In genomic region chr12:28714822-28715632, GRCm38 (mm10) we compare ENCODE assay signal across 27 mouse cellular contexts. TPM values are rescaled to one million over a fixed set of nuclear protein-coding genes. Genes with fewer than 3 reads are reported as not detected.
DNase-seq lines count a peak whose midpoint lies in the region; ATAC-seq lines count a peak whose summit lies in the region.
"Had no signal": no experiment of that assay in that cellular context is flagged by ENCODE, and none has a peak within 500 bp of the region (broad histone marks: within the 10 kb centered on the region; RNA-seq: fewer than 3 reads in every experiment).

No protein-coding gene starts in this region.

- H3K27ac ChIP-seq in liver, embryonic 12.5 days = no peak overlapping the region
- H3K27ac ChIP-seq in liver, embryonic 13.5 days = no peak overlapping the region
- H3K27ac ChIP-seq: gastrocnemius, adult 2 months; hindbrain, embryonic 10.5 days; hindbrain, embryonic 15.5 days; layer of hippocampus, adult 2 months; midbrain, embryonic 10.5 days; midbrain, embryonic 15.5 days; stomach, embryonic 15.5 days had no signal

- peaks cover 7% of the 10 kb centered on the region; the same call in 1 of the 2 replicates for H3K4me1 ChIP-seq in liver, embryonic 12.5 days
- peaks cover 13% of the 10 kb centered on the region for H3K4me1 ChIP-seq in liver, embryonic 13.5 days (replicated peaks)
- H3K4me1 ChIP-seq: midbrain, embryonic 15.5 days; stomach, embryonic 15.5 days had no signal

- no peak overlapping the region for H3K4me2 ChIP-seq in liver, embryonic 12.5 days
- no peak overlapping the region for H3K4me2 ChIP-seq in liver, embryonic 13.5 days
- H3K4me2 ChIP-seq: hindbrain, embryonic 15.5 days; midbrain, embryonic 15.5 days; stomach, embryonic 15.5 days had no signal

- H3K9me3 ChIP-seq in liver, embryonic 12.5 days (replicated peaks) = no peaks in the 10 kb centered on the region
- no peaks in the 10 kb centered on the region for H3K9me3 ChIP-seq in liver, embryonic 13.5 days (replicated peaks)
- H3K9me3 ChIP-seq: hindbrain, embryonic 10.5 days; hindbrain, embryonic 15.5 days; midbrain, embryonic 10.5 days; midbrain, embryonic 15.5 days; stomach, embryonic 15.5 days had no signal

- no peak overlapping the region for H3K4me3 ChIP-seq in liver, embryonic 12.5 days
- H3K4me3 ChIP-seq in liver, embryonic 13.5 days (replicated peaks) = no peak overlapping the region
- H3K4me3 ChIP-seq: gastrocnemius, adult 2 months; hindbrain, embryonic 10.5 days; hindbrain, embryonic 15.5 days; layer of hippocampus, adult 2 months; midbrain, embryonic 10.5 days; midbrain, embryonic 15.5 days; stomach, embryonic 15.5 days had no signal

- H3K36me3 ChIP-seq in liver, embryonic 12.5 days = peaks cover 89% of the 10 kb centered on the region
- peaks cover 68% of the 10 kb centered on the region for H3K36me3 ChIP-seq in liver, embryonic 13.5 days

- peak; percentile 25; the same call in 1 of the 2 replicates for ATAC-seq in frontal cortex, adult (ENCODE audit: low TSS enrichment)
- ATAC-seq in liver, embryonic 12.5 days = peak; percentile 65
- ATAC-seq in liver, embryonic 13.5 days (ENCODE audit: low read depth) = peak; percentile 78
- ATAC-seq in erythroblast, adult 5-6 weeks (replicated peaks; ENCODE audit: low FRiP score, poor library complexity, severe bottlenecking) = no peak
- ATAC-seq: CD4-positive, CD25-positive, alpha-beta regulatory T cell, adult 4 months; forebrain, embryonic 14.5 days; midbrain, embryonic 15.5 days had no signal

- no peak overlapping the region for H3K9ac ChIP-seq in liver, embryonic 12.5 days
- no peak overlapping the region for H3K9ac ChIP-seq in liver, embryonic 13.5 days
- H3K9ac ChIP-seq: hindbrain, embryonic 15.5 days; midbrain, embryonic 15.5 days; stomach, embryonic 15.5 days had no signal

- no peak for DNase-seq in frontal cortex, postnatal 14 days (ENCODE audit: low spot score in 2 of 2)
- no peak for DNase-seq in liver
- DNase-seq in 416B (ENCODE audit: low read depth) = peak; percentile 26
- DNase-seq in liver, embryonic 13.5 days = no peak
- DNase-seq in urinary bladder, adult 18-20 months (ENCODE audit: low spot score in 2 of 2) = no peak
- DNase-seq: adrenal gland, postnatal 25 days; cerebellum, adult 18-20 months; cerebellum, postnatal 10 days; gastrocnemius, adult 2 months; gastrocnemius, postnatal 36 days; heart, adult 18-20 months; heart, postnatal 14 days; kidney, adult 18-20 months; kidney, postnatal 36 days; lung, postnatal 36 days; thymus, postnatal 14 days had no signal

- 67% methylated on average over 24 of the region's 24 CpGs for WGBS in liver, embryonic 12.5 days (ENCODE audit: insufficient replicate concordance)
- 62% methylated on average over 24 of the region's 24 CpGs for WGBS in liver, embryonic 13.5 days (ENCODE audit: insufficient replicate concordance)

- no peaks in the 10 kb centered on the region for H3K27me3 ChIP-seq in liver, embryonic 12.5 days (replicated peaks)
- no peaks in the 10 kb centered on the region for H3K27me3 ChIP-seq in liver, embryonic 13.5 days
- H3K27me3 ChIP-seq: hindbrain, embryonic 15.5 days; midbrain, embryonic 15.5 days; stomach, embryonic 15.5 days had no signal

RNA-seq across cellular contexts. Expression of gene Trappc12, which starts 35.2 kb away (rescaled TPM):
- polyA plus RNA-seq in liver, embryonic 12.5 days (2016; fragmentation: Nextera tagmentation; extraction: Ambion mirVana) = 28.5 and 30.5 TPM in 2 replicates
- 18.6 and 22.1 TPM in 2 replicates for polyA plus RNA-seq in liver, embryonic 13.5 days (2015; fragmentation: Nextera tagmentation; extraction: Ambion mirVana)
- 6.9 and 13.0 TPM in 2 replicates for total RNA-seq in erythroblast, adult 5-6 weeks (2015; ENCODE audit: low replicate concordance)
- total RNA-seq in erythroblast, adult 5-6 weeks (2017; ENCODE audit: low replicate concordance) = 13.1 and 13.7 TPM in 2 replicates

RNA-seq across cellular contexts. Expression of gene Eipr1, which starts 36.6 kb away (rescaled TPM):
- 34.7 and 36.0 TPM in 2 replicates for polyA plus RNA-seq in liver, embryonic 12.5 days (2016; fragmentation: Nextera tagmentation; extraction: Ambion mirVana)
- polyA plus RNA-seq in liver, embryonic 13.5 days (2015; fragmentation: Nextera tagmentation; extraction: Ambion mirVana) = 31.7 and 32.8 TPM in 2 replicates
- 15.3 and 41.1 TPM in 2 replicates for total RNA-seq in erythroblast, adult 5-6 weeks (2015; ENCODE audit: low replicate concordance)
- total RNA-seq in erythroblast, adult 5-6 weeks (2017; ENCODE audit: low replicate concordance) = 20.8 and 21.6 TPM in 2 replicates

RNA-seq across cellular contexts. Expression of gene Adi1, which starts 40.0 kb away (rescaled TPM):
- polyA plus RNA-seq in liver, embryonic 12.5 days (2016; fragmentation: Nextera tagmentation; extraction: Ambion mirVana) = 53.8 and 55.4 TPM in 2 replicates
- polyA plus RNA-seq in liver, embryonic 13.5 days (2015; fragmentation: Nextera tagmentation; extraction: Ambion mirVana) = 51.7 and 61.5 TPM in 2 replicates
- 17.1 and 33.6 TPM in 2 replicates for total RNA-seq in erythroblast, adult 5-6 weeks (2015; ENCODE audit: low replicate concordance)
- 4.9 and 5.2 TPM in 2 replicates for total RNA-seq in erythroblast, adult 5-6 weeks (2017; ENCODE audit: low replicate concordance)
